Mouse (Mus musculus): ENCODE data around the gene Ppp2r1b.

DNA sequence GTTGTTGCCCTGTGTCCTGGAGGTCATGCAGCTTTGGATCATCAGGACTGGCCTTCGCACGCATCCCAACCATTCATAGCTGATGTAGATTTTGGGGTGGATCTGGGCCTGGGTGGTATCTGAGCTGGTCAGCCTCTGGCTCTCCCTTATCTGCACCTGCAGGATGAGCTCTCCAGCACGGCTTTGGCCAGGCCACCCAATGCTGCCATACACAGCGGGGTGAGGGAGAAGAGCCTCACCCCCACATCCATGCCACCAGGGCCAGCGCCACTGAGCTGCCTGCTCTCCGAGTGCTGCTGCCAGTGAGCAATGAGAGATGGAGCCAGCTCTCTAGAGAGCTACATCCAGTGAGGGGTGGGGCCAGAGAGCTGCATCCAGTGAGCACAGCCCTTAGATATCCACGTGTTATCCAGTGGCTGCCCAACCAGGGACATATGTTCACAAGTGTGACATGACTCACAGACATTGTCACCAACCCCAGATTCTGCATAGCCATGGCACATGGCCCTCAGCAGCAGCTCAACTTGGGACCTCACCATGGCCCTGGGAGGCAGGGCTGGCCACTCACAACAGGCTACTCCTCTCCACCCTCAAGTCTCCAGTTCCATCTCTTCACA, 41.9 kb upstream of the Ppp2r1b start:
- TF ChIP-seq POLR2A (IDR thresholded peaks at IDR 0.05; ENCODE audit: borderline replicate concordance, low read depth, low read length) (no peak), CTCF (IDR thresholded peaks at IDR 0.05; ENCODE audit: low read depth, low read length) (no peak)

All from bone marrow macrophage, adult 2 months (primary cell).